Mouse (Mus musculus): ENCODE results near the gene Ndel1. TPM values are rescaled to one million over a fixed set of nuclear protein-coding genes. Genes with fewer than 3 reads are reported as not detected.

The Ndel1 gene
- polyA plus RNA-seq, 1 experiment from 2014 or later = 91.2 TPM

GRCm38 (mm10) chr11:68777933-68778332, 93.7 kb downstream of the Ndel1 start:
- no peak overlapping the region for H3K4me2 ChIP-seq (replicated peaks)
- no peak for DNase-seq (ENCODE audit: low spot score)
- 80% methylated on average over 11 of the region's 11 CpGs for WGBS
- peaks cover 68% of the 10 kb centered on the region for H3K36me3 ChIP-seq (replicated peaks; ENCODE audit: control insufficient read depth, insufficient read depth)
- no peak overlapping the region for H3K9ac ChIP-seq
- no peak overlapping the region for H3K27ac ChIP-seq
- H3K4me3 ChIP-seq (replicated peaks; ENCODE audit: low read length) = no peak overlapping the region
- no peaks in the 10 kb centered on the region for H3K9me3 ChIP-seq (ENCODE audit: control insufficient read depth, low read length)
- H3K4me1 ChIP-seq (replicated peaks; ENCODE audit: control insufficient read depth, insufficient read depth, low read length) = no peaks in the 10 kb centered on the region
- no peaks in the 10 kb centered on the region for H3K27me3 ChIP-seq (ENCODE audit: control insufficient read depth, insufficient read depth, low read length)
- no peak for ATAC-seq (ENCODE audit: low FRiP score)

- no peaks in the 10 kb centered on the region for H3K4me1 ChIP-seq (replicated peaks; ENCODE audit: control insufficient read depth, insufficient read depth, low read length)
- DNase-seq (ENCODE audit: low spot score) = no peak
- H3K9me3 ChIP-seq (ENCODE audit: control insufficient read depth, low read length) = no peaks in the 10 kb centered on the region
- H3K4me2 ChIP-seq (replicated peaks) = no peak overlapping the region
- H3K9ac ChIP-seq = no peak overlapping the region
- no peak overlapping the region for H3K4me3 ChIP-seq (replicated peaks; ENCODE audit: low read length)
- no peaks in the 10 kb centered on the region for H3K27me3 ChIP-seq (ENCODE audit: control insufficient read depth, insufficient read depth, low read length)
- H3K36me3 ChIP-seq (replicated peaks; ENCODE audit: control insufficient read depth, insufficient read depth) = peaks cover 68% of the 10 kb centered on the region
- H3K27ac ChIP-seq = no peak overlapping the region
- WGBS = 86% methylated on average over 7 of the region's 7 CpGs
- ATAC-seq (ENCODE audit: low FRiP score) = no peak
Observed at GRCm38 (mm10) chr11:68776147-68776655, 95.5 kb downstream of the Ndel1 start.

Other genes starting within 250 kb of the Ndel1 start
- 95.3 and 101 TPM in 2 replicates for gene Myh10, start 180.3 kb downstream of the Ndel1 start, polyA plus RNA-seq (2014; fragmentation: Nextera tagmentation; extraction: Ambion mirVana)
- not detected in 2 replicates for gene Rnf222, start 16.7 kb upstream of the Ndel1 start, polyA plus RNA-seq (2014; fragmentation: Nextera tagmentation; extraction: Ambion mirVana)
- gene Rpl26, start 29.7 kb upstream of the Ndel1 start, polyA plus RNA-seq (2014; fragmentation: Nextera tagmentation; extraction: Ambion mirVana) = 573 and 680 TPM in 2 replicates
- gene Odf4, start 55.2 kb upstream of the Ndel1 start, polyA plus RNA-seq (2014; fragmentation: Nextera tagmentation; extraction: Ambion mirVana) = 0.52 and 0.56 TPM in 2 replicates
- 20.1 and 23.4 TPM in 2 replicates for gene Arhgef15, start 85.6 kb upstream of the Ndel1 start, polyA plus RNA-seq (2014; fragmentation: Nextera tagmentation; extraction: Ambion mirVana)
- 2.0 and 2.3 TPM in 2 replicates for gene Slc25a35, start 96.3 kb upstream of the Ndel1 start, polyA plus RNA-seq (2014; fragmentation: Nextera tagmentation; extraction: Ambion mirVana)
- 26.2 and 32.3 TPM in 2 replicates for gene Rangrf, start 103.3 kb upstream of the Ndel1 start, polyA plus RNA-seq (2014; fragmentation: Nextera tagmentation; extraction: Ambion mirVana)
- 12.7 and 15.3 TPM in 2 replicates for gene Pfas, start 136.6 kb upstream of the Ndel1 start, polyA plus RNA-seq (2014; fragmentation: Nextera tagmentation; extraction: Ambion mirVana)
- gene Ctc1, start 144.1 kb upstream of the Ndel1 start, polyA plus RNA-seq (2014; fragmentation: Nextera tagmentation; extraction: Ambion mirVana) = 54.4 and 58.9 TPM in 2 replicates
- gene Aurkb, start 173.8 kb upstream of the Ndel1 start, polyA plus RNA-seq (2014; fragmentation: Nextera tagmentation; extraction: Ambion mirVana) = 17.0 and 22.0 TPM in 2 replicates
- gene Borcs6, start 187.9 kb upstream of the Ndel1 start, polyA plus RNA-seq (2014; fragmentation: Nextera tagmentation; extraction: Ambion mirVana) = 18.6 and 24.3 TPM in 2 replicates
- gene Tmem107, start 198.9 kb upstream of the Ndel1 start, polyA plus RNA-seq (2014; fragmentation: Nextera tagmentation; extraction: Ambion mirVana) = 40.3 and 40.7 TPM in 2 replicates
- gene Vamp2, start 216.6 kb upstream of the Ndel1 start, polyA plus RNA-seq (2014; fragmentation: Nextera tagmentation; extraction: Ambion mirVana) = 324 and 368 TPM in 2 replicates
- gene Per1, start 223.4 kb upstream of the Ndel1 start, polyA plus RNA-seq (2014; fragmentation: Nextera tagmentation; extraction: Ambion mirVana) = 9.6 and 10.1 TPM in 2 replicates
- 0.43 and 0.52 TPM in 2 replicates for gene Hes7, start 248.5 kb upstream of the Ndel1 start, polyA plus RNA-seq (2014; fragmentation: Nextera tagmentation; extraction: Ambion mirVana)